Mouse (Mus musculus): ENCODE results near the gene Rem1. TPM values are rescaled to one million over a fixed set of nuclear protein-coding genes. Genes with fewer than 3 reads are reported as not detected.

The Rem1 gene
- total RNA-seq, 2 experiments from 2014 or later, result 0.72 to 0.83 TPM

DNA sequence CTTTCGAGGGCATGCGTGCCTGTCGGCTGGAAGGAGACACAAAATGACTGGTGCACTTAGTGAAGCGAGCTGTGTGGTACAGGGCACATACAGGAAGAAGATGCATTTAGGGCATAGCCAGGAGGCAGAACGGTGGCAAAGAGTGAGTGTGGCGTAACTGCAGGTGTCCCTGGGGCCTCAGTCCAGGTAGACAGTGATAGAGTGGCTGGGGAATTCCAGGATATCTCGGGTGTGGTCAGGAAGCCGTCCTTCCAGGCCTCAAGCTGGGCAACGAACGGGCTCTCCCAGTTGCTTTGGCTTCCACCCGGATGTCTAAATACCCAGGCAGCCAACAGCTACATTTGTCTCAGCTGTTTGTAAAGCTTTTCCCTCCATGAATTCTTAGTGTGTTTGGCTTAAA lies 47.4 kb downstream of the Rem1 start:
- DNase-seq (ENCODE audit: low spot score in 2 of 2), result no peak

DNA sequence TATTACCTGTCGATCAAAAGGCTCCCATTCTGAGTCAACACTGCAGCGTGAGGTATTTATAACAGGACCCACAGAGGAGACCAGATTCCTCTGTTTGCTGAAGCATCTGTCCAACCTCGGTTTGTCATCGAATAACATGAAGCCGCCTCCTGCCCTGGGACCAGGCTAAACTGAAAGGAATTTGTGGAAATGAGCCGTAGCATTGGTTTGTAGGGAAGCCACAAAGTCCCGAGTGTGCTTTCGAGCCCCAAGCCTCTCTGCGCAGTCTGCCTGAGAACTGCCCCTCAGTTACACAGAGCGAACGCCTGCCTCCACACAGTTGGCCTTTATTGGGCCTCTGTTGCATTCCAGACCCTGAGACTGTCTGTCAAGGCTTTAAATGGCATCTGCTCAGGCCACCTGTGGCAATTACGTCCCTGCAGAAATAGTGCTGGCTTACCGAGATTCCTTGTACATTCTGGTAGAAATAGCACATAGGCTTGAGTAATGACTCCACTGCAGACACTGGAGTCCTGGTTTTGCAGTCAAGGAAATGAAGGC lies 48.6 kb downstream of the Rem1 start:
- no peak for DNase-seq (ENCODE audit: low spot score in 2 of 2)

DNA sequence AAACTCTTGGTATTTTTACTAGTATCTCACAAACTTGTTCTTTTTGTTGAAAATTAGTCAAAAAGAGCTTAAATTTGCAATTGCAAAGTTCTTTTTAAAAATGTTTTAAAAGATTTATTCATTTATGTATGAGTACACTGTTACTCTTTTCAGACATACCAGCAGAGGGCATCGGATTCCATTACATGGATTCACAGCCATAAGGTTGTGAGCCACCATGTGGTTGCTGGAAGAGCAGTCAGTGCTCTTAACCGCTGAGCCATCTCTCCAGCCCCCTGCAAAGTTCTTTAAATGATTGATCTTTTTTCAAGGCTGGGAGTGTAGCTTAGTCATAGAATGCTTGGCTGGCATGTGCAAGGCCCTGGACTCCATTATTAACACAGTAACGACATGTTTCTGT lies 51.6 kb downstream of the Rem1 start:
- DNase-seq (ENCODE audit: low spot score in 2 of 2), result peak in 1 of 2 experiments; percentile 59

DNA sequence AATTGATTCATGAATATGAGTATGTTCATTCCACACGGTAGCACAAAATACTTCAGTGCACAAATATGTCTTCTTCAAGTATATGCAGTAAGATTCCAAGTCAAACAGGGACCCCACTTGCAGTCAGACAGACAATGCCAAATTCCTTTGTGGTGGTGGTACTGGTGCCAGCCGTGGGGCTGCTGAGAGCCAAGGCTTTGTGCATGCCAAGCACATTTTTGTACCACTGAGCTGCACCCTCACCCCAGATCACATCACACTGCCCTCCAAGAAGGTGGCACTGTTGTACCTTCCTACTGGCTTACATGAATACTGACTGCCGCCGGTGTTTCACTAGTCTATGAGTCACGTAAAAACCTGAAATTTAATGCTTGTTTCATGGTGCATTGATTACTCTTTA lies 52.2 kb downstream of the Rem1 start:
- DNase-seq (ENCODE audit: low spot score in 2 of 2), result no peak

DNA sequence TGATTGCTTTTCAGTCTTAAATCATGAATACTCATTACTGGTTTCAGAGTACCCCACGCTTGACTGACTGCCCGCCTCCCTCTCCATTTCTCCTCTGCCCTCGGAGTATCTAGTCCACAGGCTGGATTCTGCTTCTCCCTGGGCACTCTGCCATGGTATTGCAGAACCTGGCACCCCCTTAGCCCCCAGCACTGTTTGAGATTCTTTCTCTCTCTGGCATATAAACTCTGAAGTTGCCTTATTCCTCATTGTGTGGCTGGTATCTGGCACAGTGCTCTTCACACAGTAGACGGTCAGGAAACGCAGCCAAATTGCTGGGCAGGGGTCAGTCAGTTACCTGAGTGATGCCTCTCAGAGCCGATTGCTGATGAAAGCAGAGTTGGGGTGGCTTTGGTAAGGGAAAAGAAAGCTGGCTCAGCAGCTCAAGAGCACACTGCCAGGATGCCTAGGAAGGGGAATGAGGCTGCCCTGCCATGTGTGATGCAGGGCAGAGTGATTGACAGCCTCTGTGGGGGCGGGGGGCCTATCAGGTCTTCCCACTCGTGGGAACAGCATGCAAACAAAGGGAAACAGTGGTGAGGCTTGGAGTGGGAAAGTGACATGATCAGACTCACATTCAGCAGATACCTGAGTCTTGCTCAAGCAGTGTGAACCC lies 53.1 kb downstream of the Rem1 start:
- peak in 1 of 2 experiments; percentile 43 for DNase-seq (ENCODE audit: low spot score in 2 of 2)

DNA sequence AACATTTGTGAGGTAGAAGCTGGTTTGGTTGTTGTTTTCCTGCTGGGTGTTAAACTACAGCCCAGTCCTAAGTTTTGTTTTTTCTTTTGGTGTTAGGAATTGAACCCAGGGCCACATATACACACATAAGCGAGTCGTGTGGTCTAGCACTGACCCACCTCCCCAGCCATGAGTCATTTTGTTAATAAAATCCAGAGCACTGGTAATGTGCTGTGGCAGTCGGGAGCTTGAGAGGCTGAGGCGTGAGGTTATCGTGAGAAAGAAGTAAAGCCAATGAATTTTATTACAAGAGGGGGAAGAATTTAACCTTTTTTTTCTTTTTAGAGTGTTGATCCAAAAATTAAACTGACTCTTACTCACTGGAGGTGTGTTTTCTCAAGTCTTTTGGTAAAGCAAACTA lies 56.3 kb downstream of the Rem1 start:
- no peak for DNase-seq (ENCODE audit: low spot score in 2 of 2)

Other genes with a start within 250 kb of the Rem1 start
- gene Sox12, start 228.9 kb upstream of the Rem1 start, total RNA-seq (2021), result 10 to 100 TPM; 21.4 to 23.1 TPM
- gene Zcchc3, start 211.9 kb upstream of the Rem1 start, total RNA-seq (2021), result 10 to 100 TPM in 1 of 2 experiments, 1 to 10 TPM in 1; 9.8 to 10.8 TPM
- 1 to 10 TPM; 2.9 to 4.2 TPM for gene 6820408C15Rik, start 211.4 kb upstream of the Rem1 start, total RNA-seq (2021)
- gene Defb23, start 162.3 kb upstream of the Rem1 start, total RNA-seq (2021), result not detected
- not detected for gene Defb20, start 149.9 kb upstream of the Rem1 start, total RNA-seq (2021)
- gene Defb22, start 136.8 kb upstream of the Rem1 start, total RNA-seq (2021), result not detected
- not detected for gene Defb26, start 115.3 kb upstream of the Rem1 start, total RNA-seq (2021)
- not detected for gene Defb28, start 108.7 kb upstream of the Rem1 start, total RNA-seq (2021)
- gene Defb29, start 86.9 kb upstream of the Rem1 start, total RNA-seq (2021), result not detected
- not detected for gene Gm17416, start 57.6 kb upstream of the Rem1 start, total RNA-seq (2021)
- not detected for gene Defb21, start 54.2 kb upstream of the Rem1 start, total RNA-seq (2021)
- gene Defb19, start 46.6 kb upstream of the Rem1 start, total RNA-seq (2021), result not detected
- gene Defb45, start 27.6 kb upstream of the Rem1 start, total RNA-seq (2021), result not detected
- not detected for gene Defb36, start 22.6 kb upstream of the Rem1 start, total RNA-seq (2021)
- not detected for gene Defb25, start 3.9 kb upstream of the Rem1 start, total RNA-seq (2021)
- gene H13, start 42.5 kb downstream of the Rem1 start, total RNA-seq (2021), result 10 to 100 TPM; 84.9 to 86.7 TPM
- 10 to 100 TPM; 25.4 to 25.7 TPM for gene Mcts2, start 60.1 kb downstream of the Rem1 start, total RNA-seq (2021)
- 10 to 100 TPM; 32.9 to 35.8 TPM for gene Id1, start 109.3 kb downstream of the Rem1 start, total RNA-seq (2021)
- 1 to 10 TPM; 2.9 to 3.6 TPM for gene Cox4i2, start 127.2 kb downstream of the Rem1 start, total RNA-seq (2021)
- 100 to 1,000 TPM; 124 to 128 TPM for gene Bcl2l1, start 204.8 kb downstream of the Rem1 start, total RNA-seq (2021)
- gene Tpx2, start 221.0 kb downstream of the Rem1 start, total RNA-seq (2021), result 1 to 10 TPM; 2.5 to 4.7 TPM

Data from layer of hippocampus, postnatal 14 days (tissue).